Mouse (Mus musculus): ENCODE measurements around the gene Kdsr.

The Kdsr gene

GRCm38 (mm10) chr1:106690887-106691286 is 68.6 kb downstream of the Kdsr start:
- DNase-seq, result no peak

GRCm38 (mm10) chr1:106688161-106688516 is 71.4 kb downstream of the Kdsr start:
- peak; percentile 62 for DNase-seq

GRCm38 (mm10) chr1:106687435-106688160 is 71.9 kb downstream of the Kdsr start:
- DNase-seq, result peak; percentile 57

GRCm38 (mm10) chr1:106685702-106686101 is 73.8 kb downstream of the Kdsr start:
- no peak for DNase-seq

GRCm38 (mm10) chr1:106684546-106684945 is 75.0 kb downstream of the Kdsr start:
- no peak for DNase-seq

GRCm38 (mm10) chr1:106682829-106683228 is 76.7 kb downstream of the Kdsr start:
- no peak for DNase-seq

GRCm38 (mm10) chr1:106679800-106680515 is 79.6 kb downstream of the Kdsr start:
- DNase-seq, result no peak

GRCm38 (mm10) chr1:106678060-106678478 is 81.5 kb downstream of the Kdsr start:
- DNase-seq, result no peak
